Mouse (Mus musculus) yolk sac, embryonic 10.5 days (tissue): ENCODE data around the gene Bcdin3d.
A peak's percentile ranks its signal among the peaks of the same experiment; 100 is the strongest.

ENCODE experiments used
- DNase-seq: peaks from one replicate; pipeline ENCODE4 v3.0.0-alpha.2; 2017; ENCODE audit warnings: low spot score

The Bcdin3d gene

GRCm38 (mm10) chr15:99474576-99474926 lies at the start of gene Bcdin3d:
Gene Bcdin3d, minus strand, starts transcription at chr15:99474730.
- DNase-seq = peak; percentile 90

GRCm38 (mm10) chr15:99520306-99520705 lies 45.8 kb upstream of the Bcdin3d start:
- no peak for DNase-seq

- no peak for DNase-seq
Measured at GRCm38 (mm10) chr15:99519626-99520025, 45.1 kb upstream of the Bcdin3d start.

- DNase-seq = no peak
Measured at GRCm38 (mm10) chr15:99517715-99518114, 43.2 kb upstream of the Bcdin3d start.

GRCm38 (mm10) chr15:99516715-99517114 lies 42.2 kb upstream of the Bcdin3d start:
- DNase-seq = no peak

GRCm38 (mm10) chr15:99511797-99512525 lies 37.4 kb upstream of the Bcdin3d start:
- no peak for DNase-seq

- DNase-seq = no peak
Measured at GRCm38 (mm10) chr15:99510621-99511020, 36.1 kb upstream of the Bcdin3d start.

- no peak for DNase-seq
Measured at GRCm38 (mm10) chr15:99509840-99510239, 35.3 kb upstream of the Bcdin3d start.

GRCm38 (mm10) chr15:99505324-99506095 lies 31.0 kb upstream of the Bcdin3d start:
- DNase-seq = no peak

- DNase-seq = no peak
Measured at GRCm38 (mm10) chr15:99503256-99503655, 28.7 kb upstream of the Bcdin3d start.

- no peak for DNase-seq
Measured at GRCm38 (mm10) chr15:99502311-99502831, 27.8 kb upstream of the Bcdin3d start.

- no peak for DNase-seq
Measured at GRCm38 (mm10) chr15:99501292-99502260, 27.0 kb upstream of the Bcdin3d start.

GRCm38 (mm10) chr15:99500320-99500719 lies 25.8 kb upstream of the Bcdin3d start:
- peak; percentile 26 for DNase-seq

- DNase-seq = no peak
Measured at GRCm38 (mm10) chr15:99499726-99500125, 25.2 kb upstream of the Bcdin3d start.

GRCm38 (mm10) chr15:99498781-99499180 lies 24.3 kb upstream of the Bcdin3d start:
- DNase-seq = no peak

GRCm38 (mm10) chr15:99498356-99498755 lies 23.8 kb upstream of the Bcdin3d start:
- DNase-seq = no peak

GRCm38 (mm10) chr15:99497527-99498242 lies 23.2 kb upstream of the Bcdin3d start:
- DNase-seq = no peak

GRCm38 (mm10) chr15:99497061-99497460 lies 22.5 kb upstream of the Bcdin3d start:
- peak; percentile 52 for DNase-seq

GRCm38 (mm10) chr15:99484745-99485144 lies 10.2 kb upstream of the Bcdin3d start:
- no peak for DNase-seq

- no peak for DNase-seq
Measured at GRCm38 (mm10) chr15:99475814-99476213, 1.3 kb upstream of the Bcdin3d start.
